Mouse (Mus musculus): ENCODE results near the gene Ltb4r2. TPM values are rescaled to one million over a fixed set of nuclear protein-coding genes. Genes with fewer than 3 reads are reported as not detected.
A peak's percentile ranks its signal among the peaks of the same experiment; 100 is the strongest.

The Ltb4r2 gene
- total and polyA plus RNA-seq, 3 experiments = 0.04 to 0.05 TPM; not detected in 1

GRCm38 (mm10) chr14:55781310-55781709, 20.1 kb downstream of the Ltb4r2 start (continued):
- 0 out of 2 replicates have a peak, but pooled peaks have one; percentile 7 for TF ChIP-seq ZNF384 (IDR thresholded peaks at IDR 0.05; ENCODE audit: low read depth, low read length)
- TF ChIP-seq MYC (IDR thresholded peaks at IDR 0.05; ENCODE audit: low read depth, low read length) = peak; percentile 65; the same call in 1 of the 2 replicates
- no peak for TF ChIP-seq ZKSCAN1 (IDR thresholded peaks at IDR 0.05; ENCODE audit: borderline replicate concordance, low read depth, low read length)
- no peak for TF ChIP-seq RCOR1 (conservative IDR thresholded peaks at IDR 0.05; ENCODE audit: low read depth, low read length)
- peak; percentile 97 to 100 for TF ChIP-seq CTCF (conservative IDR thresholded peaks at IDR 0.05 in 1 of 2, IDR thresholded peaks at IDR 0.05 in 1 of 2; ENCODE audit: low read depth in 2 of 2, low read length in 2 of 2)
- 0 out of 2 replicates have a peak, but pooled peaks have one; percentile 16 for TF ChIP-seq CHD2 (IDR thresholded peaks at IDR 0.05; ENCODE audit: low read length)
- 0 out of 2 replicates have a peak, but pooled peaks have one; percentile 19 for TF ChIP-seq NRF1 (IDR thresholded peaks at IDR 0.05; ENCODE audit: low read depth, low read length)
- peak; percentile 62 for TF ChIP-seq MAX (IDR thresholded peaks at IDR 0.05; ENCODE audit: low read length)
- peak; percentile 89; the same call in 1 of the 2 replicates for TF ChIP-seq NELFE (IDR thresholded peaks at IDR 0.05; ENCODE audit: low read depth, low read length)

GRCm38 (mm10) chr14:55782361-55782960, 21.2 kb downstream of the Ltb4r2 start:
- H3K79me2 ChIP-seq (replicated peaks; ENCODE audit: control insufficient read depth, extremely low read depth, insufficient read depth, poor library complexity, severe bottlenecking) = no peaks in the 10 kb centered on the region
- H3K4me3 ChIP-seq (replicated peaks in 1 of 3; ENCODE audit: low read depth in 2 of 3, low read length in 2 of 3, poor library complexity in 1 of 3) = no peak overlapping the region
- H3K27ac ChIP-seq (ENCODE audit: insufficient read depth, low read depth) = no peak overlapping the region
- peaks cover 61% of the 10 kb centered on the region for H3K27me3 ChIP-seq (replicated peaks)
- H3K9me3 ChIP-seq (replicated peaks; ENCODE audit: low read length) = no peaks in the 10 kb centered on the region
- in situ Hi-C loops (cut with MboI; ENCODE audit: low pct_ligation_motif_present, low pct_unique_long_range_greater_than_20kb, low sequenced_read_pairs) (no loop called here), dilution Hi-C loops (cut with MboI; ENCODE audit: extremely low pct_ligation_motif_present, extremely low pct_unique_long_range_greater_than_20kb, low sequenced_read_pairs) (no loop called here)
- DNase-seq (ENCODE audit: extremely low read depth) = no peak
- peaks cover 0 to 8% of the 10 kb centered on the region in 2 experiments; a peak in 1 of 4 replicates for H3K4me1 ChIP-seq (ENCODE audit: control insufficient read depth in 1 of 2, insufficient read depth in 2 of 2)
- TF ChIP-seq TCF12 (IDR thresholded peaks at IDR 0.05; ENCODE audit: low read depth, low read length) = no peak
- no peak for TF ChIP-seq ETS1 (conservative IDR thresholded peaks at IDR 0.05; ENCODE audit: low read depth, low read length)
- TF ChIP-seq JUND (conservative IDR thresholded peaks at IDR 0.05; ENCODE audit: low read depth, low read length) = no peak
- no peak for TF ChIP-seq ZKSCAN1 (IDR thresholded peaks at IDR 0.05; ENCODE audit: borderline replicate concordance, low read depth, low read length)
- TF ChIP-seq E2F4 (IDR thresholded peaks at IDR 0.05; ENCODE audit: insufficient replicate concordance, low read depth, low read length) = no peak
- TF ChIP-seq NELFE (IDR thresholded peaks at IDR 0.05; ENCODE audit: low read depth, low read length) = no peak
- TF ChIP-seq MYC (IDR thresholded peaks at IDR 0.05; ENCODE audit: low read depth, low read length) = no peak
- no peak for TF ChIP-seq KAT2A (IDR thresholded peaks at IDR 0.05; ENCODE audit: insufficient replicate concordance, low read length)
- no peak for TF ChIP-seq MXI1 (IDR thresholded peaks at IDR 0.05; ENCODE audit: low read depth, low read length)
- TF ChIP-seq RAD21 (IDR thresholded peaks at IDR 0.05; ENCODE audit: low read depth, low read length) = no peak
- no peak for TF ChIP-seq POLR2AphosphoS2 (IDR thresholded peaks at IDR 0.05; ENCODE audit: low read depth, low read length)
- no peak for TF ChIP-seq POLR2A (IDR thresholded peaks at IDR 0.05; ENCODE audit: low read depth, low read length)
- TF ChIP-seq JUN (IDR thresholded peaks at IDR 0.05; ENCODE audit: insufficient read depth, low read depth, low read length) = no peak
- no peak for TF ChIP-seq USF2 (conservative IDR thresholded peaks at IDR 0.05; ENCODE audit: low read depth, low read length)
- TF ChIP-seq IRF4 (IDR thresholded peaks at IDR 0.05; ENCODE audit: low read depth, low read length) = no peak
- H3K9ac ChIP-seq (ENCODE audit: insufficient read depth, low read depth) = no peak overlapping the region
- no peak overlapping the region for H3K4me2 ChIP-seq (ENCODE audit: insufficient read depth, low read depth, poor library complexity, severe bottlenecking)
- H3K36me3 ChIP-seq (replicated peaks in 1 of 2; ENCODE audit: control insufficient read depth in 1 of 2, insufficient read depth in 1 of 2, low read length in 1 of 2) = no peaks in the 10 kb centered on the region
